Mouse (Mus musculus) olfactory bulb, adult 2 months (tissue): ENCODE data around the gene 2310061I04Rik. TPM values are rescaled to one million over a fixed set of nuclear protein-coding genes. Genes with fewer than 3 reads are reported as not detected.

Source experiments
- H3K27ac ChIP-seq: fragments of 200-500 bp; 2 replicates; pipeline ENCODE4 v1.5.1; 2012; ENCODE audit warnings: low read depth, low read length; ENCODE audit not compliant: insufficient read depth
- H3K4me1 ChIP-seq: fragments of 200-500 bp; 2 replicates; pipeline ENCODE4 v1.6.1; 2012; ENCODE audit warnings: low read length; ENCODE audit not compliant: control insufficient read depth, insufficient read depth
- H3K4me3 ChIP-seq: fragments of 200-500 bp; 2 replicates; pipeline ENCODE4 v1.5.1; 2012; ENCODE audit warnings: mild to moderate bottlenecking, low read depth, low read length, moderate library complexity; ENCODE audit not compliant: insufficient read depth
- CTCF ChIP-seq: fragments of 200-500 bp; IDR thresholded peaks from 2 replicates; pipeline ENCODE4 v1.5.1; 2012; ENCODE audit warnings: low read depth, mild to moderate bottlenecking, low read length, moderate library complexity; ENCODE audit not compliant: insufficient read depth
- POLR2A ChIP-seq: fragments of 200-500 bp; IDR thresholded peaks from 2 replicates; pipeline ENCODE4 v1.6.1; 2012; ENCODE audit warnings: mild to moderate bottlenecking, low read depth, low read length, moderate library complexity; ENCODE audit not compliant: insufficient read depth
- WGBS: fragments of 180-500 bp; shearing (Covaris S2); methylation state at CpG from one replicate; pipeline ENCODE4 v1.1.7; 2018; 5-methylcytosine and 5-hydroxymethylcytosine counted together
- polyA plus RNA-seq: library from polyadenylated mRNA; stranded (reverse); fragments of >200 nt; gene quantifications from 2 replicates; pipeline ENCODE4 v1.2.4, GENCODE M21; 2012; ENCODE audit warnings: low replicate concordance; ENCODE audit not compliant: missing spikeins, insufficient read depth, insufficient read length

2310061I04Rik gene
- polyA plus RNA-seq, 1 experiment = not detected

GRCm38 (mm10) chr17:35917463-35918251, 20.4 kb upstream of the 2310061I04Rik start:
- H3K4me1 ChIP-seq = peaks cover 9% of the 10 kb centered on the region
- peak overlapping the region; percentile 78 for H3K4me3 ChIP-seq
- TF ChIP-seq POLR2A (no peak), CTCF (no peak)
- H3K27ac ChIP-seq = peak overlapping the region; percentile 100
- WGBS = under 1% methylated on average over 13 of the region's 13 CpGs

- Histone ChIP-seq H3K27ac (peak overlapping the region; percentile 100), H3K4me1 (peaks cover 9% of the 10 kb centered on the region), H3K4me3 (peak overlapping the region; percentile 78)
- TF ChIP-seq POLR2A = no peak
- no peak for TF ChIP-seq CTCF
- WGBS = 0% methylated on average over 8 of the region's 8 CpGs
Observed at GRCm38 (mm10) chr17:35917143-35917462, 19.9 kb upstream of the 2310061I04Rik start.

- H3K27ac ChIP-seq = peak within 1 kb of the TSS; percentile 100
- H3K4me1 ChIP-seq = peaks cover 7% of the 10 kb centered on the region
- TF ChIP-seq POLR2A = peak; percentile 100
- no peak; the same call in 1 of the 2 replicates for TF ChIP-seq CTCF
- peak within 1 kb of the TSS; percentile 78 for H3K4me3 ChIP-seq
- WGBS = under 1% methylated on average over 83 of the region's 83 CpGs
Observed at GRCm38 (mm10) chr17:35916297-35917142, 19.3 kb upstream of the 2310061I04Rik start, which contains the start of the genes Mrps18b and Ppp1r10. Gene Mrps18b (minus strand): TSS chr17:35916389. Gene Ppp1r10 (plus strand): TSS chr17:35916434.

GRCm38 (mm10) chr17:35915538-35916296, 18.5 kb upstream of the 2310061I04Rik start:
- peak overlapping the region; percentile 7 for H3K27ac ChIP-seq
- TF ChIP-seq POLR2A (no peak; the same call in 1 of the 2 replicates), CTCF (no peak)
- H3K4me1 ChIP-seq = peaks cover 7% of the 10 kb centered on the region
- H3K4me3 ChIP-seq = peak overlapping the region; percentile 70
- WGBS = 2% methylated on average over 28 of the region's 28 CpGs

- TF ChIP-seq POLR2A (no peak), CTCF (no peak)
- H3K27ac ChIP-seq = no peak overlapping the region
- H3K4me1 ChIP-seq = peaks cover 9% of the 10 kb centered on the region
- no peak overlapping the region for H3K4me3 ChIP-seq
- WGBS = 82% methylated on average over 6 of the region's 6 CpGs
Observed at GRCm38 (mm10) chr17:35914975-35915374, 17.7 kb upstream of the 2310061I04Rik start.

GRCm38 (mm10) chr17:35909919-35910369, 12.7 kb upstream of the 2310061I04Rik start, which contains the start of gene Atat1:
Gene Atat1 (minus strand): TSS chr17:35910075.
- peak within 1 kb of the TSS; percentile 81 for H3K27ac ChIP-seq
- H3K4me3 ChIP-seq = peak within 1 kb of the TSS; percentile 80
- H3K4me1 ChIP-seq = peaks cover 12% of the 10 kb centered on the region
- WGBS = 2% methylated on average over 25 of the region's 25 CpGs
- TF ChIP-seq CTCF (no peak), POLR2A (peak; percentile 72)

GRCm38 (mm10) chr17:35909186-35909918, 12.1 kb upstream of the 2310061I04Rik start:
- Histone ChIP-seq H3K4me1 (peaks cover 12% of the 10 kb centered on the region), H3K27ac (peak overlapping the region; percentile 65; the same call in 1 of the 2 replicates), H3K4me3 (peak overlapping the region; percentile 80)
- no peak for TF ChIP-seq CTCF
- 14% methylated on average over 20 of the region's 20 CpGs for WGBS

GRCm38 (mm10) chr17:35907609-35908008, 10.4 kb upstream of the 2310061I04Rik start:
- Histone ChIP-seq H3K4me1 (peaks cover 12% of the 10 kb centered on the region), H3K4me3 (no peak overlapping the region), H3K27ac (no peak overlapping the region)
- TF ChIP-seq CTCF = no peak
- no peak for TF ChIP-seq POLR2A
- 65% methylated on average over 2 of the region's 2 CpGs for WGBS
